Mouse (Mus musculus) right cerebral cortex, postnatal 36 days (tissue): ENCODE data around the gene Adcy3.
"Not testable (repeated sequence)": the region's sequence is repeated elsewhere in the genome, so short reads cannot be mapped to it uniquely, and the experiment has no call there.

ENCODE experiments used
- DNase-seq, 2 experiments: peaks; one replicate each; pipeline ENCODE4 v3.0.0; 2022; ENCODE audit warnings: low spot score in 2 of 2, mixed read lengths in 1 of 2

Adcy3 gene

DNA sequence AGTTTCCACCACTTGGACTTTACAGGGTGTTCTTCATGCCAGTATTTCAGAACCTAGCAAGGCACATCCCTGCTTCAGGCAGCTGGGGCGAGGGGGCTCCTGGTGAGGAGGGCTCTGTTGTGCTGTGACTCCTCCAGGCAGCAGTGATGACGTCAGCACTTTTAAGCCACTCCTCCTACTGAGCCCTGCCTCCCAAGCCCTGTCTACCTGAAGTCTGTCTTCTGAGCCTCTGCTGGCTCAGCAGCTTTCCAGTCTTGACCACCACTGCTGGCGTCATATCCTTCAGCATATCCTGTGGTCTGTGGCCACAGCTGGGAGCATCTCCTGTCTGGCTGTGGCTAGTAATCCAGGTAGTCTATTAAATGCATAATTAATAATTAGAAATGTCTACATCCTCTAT lies 47.6 kb downstream of the Adcy3 start:
- DNase-seq = no peak

DNA sequence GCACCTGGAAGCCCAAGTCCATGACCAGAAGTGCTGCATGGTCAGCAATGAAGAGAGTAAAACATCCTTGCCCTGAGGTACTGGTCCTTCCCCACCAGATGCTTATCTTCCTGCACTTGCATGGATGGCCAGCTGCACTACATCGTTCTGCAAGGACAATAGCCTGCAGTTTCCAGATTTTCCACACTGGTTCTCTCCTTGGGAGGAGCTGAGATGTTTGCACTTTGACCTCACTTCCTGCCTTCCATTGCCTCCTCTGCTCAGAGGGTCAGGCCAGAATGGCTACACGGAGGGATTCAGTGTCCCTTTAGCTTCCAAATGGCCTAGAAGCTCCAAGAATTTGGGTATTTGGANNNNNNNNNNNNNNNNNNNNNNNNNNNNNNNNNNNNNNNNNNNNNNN lies 51.7 kb downstream of the Adcy3 start:
- no peak for DNase-seq

DNA sequence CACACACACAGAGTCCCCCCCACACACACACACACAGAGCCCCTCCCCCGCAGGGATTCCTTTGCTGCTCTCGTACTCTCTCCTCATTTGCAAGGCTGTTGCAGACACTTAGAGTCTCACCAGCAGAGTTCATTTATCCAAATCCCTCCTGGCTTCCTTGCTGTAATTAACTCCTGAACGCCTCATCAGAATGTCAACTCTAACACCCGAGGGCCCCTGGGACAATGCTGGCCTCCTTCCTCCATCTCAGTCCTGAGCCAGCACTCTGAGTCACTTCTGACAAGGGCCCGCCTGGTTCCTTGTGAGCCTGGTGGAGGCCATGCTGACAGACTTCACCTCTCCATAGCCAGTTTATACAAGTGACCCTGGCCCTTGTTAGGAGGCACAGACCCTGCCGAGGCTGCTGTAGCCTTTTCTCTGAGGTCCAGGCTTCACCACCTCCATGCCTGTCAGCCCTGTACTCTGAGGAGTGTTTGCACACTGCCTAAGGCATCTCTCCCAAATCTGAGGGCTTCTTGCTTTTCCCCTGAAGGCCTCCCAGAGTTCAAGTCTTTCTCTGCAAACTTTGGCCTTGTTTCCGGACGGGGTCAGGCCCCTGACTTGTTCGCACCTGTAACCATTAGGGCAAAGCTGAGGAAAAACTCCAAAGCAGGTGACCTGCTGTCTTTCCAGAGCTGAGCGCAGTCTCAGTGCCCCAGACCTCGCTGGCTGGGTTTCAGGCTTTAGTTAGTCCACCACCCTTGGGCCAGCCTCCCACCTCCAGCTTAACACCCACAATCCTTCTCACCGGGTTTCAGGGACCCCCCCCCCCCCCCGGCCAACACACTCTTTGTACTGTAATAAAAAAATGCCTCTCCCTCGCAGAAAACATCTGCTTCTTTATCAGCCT lies 55.5 kb downstream of the Adcy3 start:
- no peak for DNase-seq

DNA sequence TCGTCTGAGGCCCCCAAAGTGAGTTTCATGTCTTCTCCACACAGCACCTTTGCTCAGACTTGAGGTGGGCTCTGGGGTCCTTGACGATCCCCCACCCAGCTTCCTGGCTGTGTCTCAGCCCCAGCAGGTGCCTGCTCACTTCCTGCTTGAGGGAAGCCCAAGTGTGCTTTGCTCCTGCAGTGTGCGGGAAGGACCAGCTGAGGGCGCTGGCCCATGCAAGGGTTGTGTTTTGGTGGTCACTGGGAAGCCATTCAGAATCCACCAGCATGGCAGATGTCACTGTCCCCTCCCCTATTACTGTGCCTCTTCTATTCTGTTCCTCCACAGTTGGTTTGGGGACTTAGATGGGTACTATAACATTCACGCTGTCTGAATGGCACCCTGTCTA lies 56.2 kb downstream of the Adcy3 start:
- DNase-seq = no peak

DNA sequence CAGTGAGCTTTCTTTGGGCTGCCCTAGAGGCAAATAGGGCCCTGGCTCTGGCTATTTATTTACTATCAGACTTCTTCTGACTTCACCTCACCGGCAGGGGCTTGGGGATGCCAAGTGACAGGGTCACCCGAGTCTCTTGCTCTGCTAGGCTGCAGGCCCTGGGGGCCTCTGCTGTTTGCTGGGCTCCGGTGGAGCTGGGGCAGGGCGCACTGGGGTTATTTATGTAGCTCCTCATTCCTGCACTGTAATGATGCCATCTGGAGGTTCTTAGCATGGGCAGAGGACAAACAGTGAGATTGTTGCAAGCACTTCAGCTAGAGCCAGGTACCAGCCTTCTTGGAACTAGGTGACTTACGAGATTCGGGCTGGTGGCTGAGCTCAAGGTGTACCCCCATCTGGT lies 59.6 kb downstream of the Adcy3 start:
- DNase-seq = no peak

DNA sequence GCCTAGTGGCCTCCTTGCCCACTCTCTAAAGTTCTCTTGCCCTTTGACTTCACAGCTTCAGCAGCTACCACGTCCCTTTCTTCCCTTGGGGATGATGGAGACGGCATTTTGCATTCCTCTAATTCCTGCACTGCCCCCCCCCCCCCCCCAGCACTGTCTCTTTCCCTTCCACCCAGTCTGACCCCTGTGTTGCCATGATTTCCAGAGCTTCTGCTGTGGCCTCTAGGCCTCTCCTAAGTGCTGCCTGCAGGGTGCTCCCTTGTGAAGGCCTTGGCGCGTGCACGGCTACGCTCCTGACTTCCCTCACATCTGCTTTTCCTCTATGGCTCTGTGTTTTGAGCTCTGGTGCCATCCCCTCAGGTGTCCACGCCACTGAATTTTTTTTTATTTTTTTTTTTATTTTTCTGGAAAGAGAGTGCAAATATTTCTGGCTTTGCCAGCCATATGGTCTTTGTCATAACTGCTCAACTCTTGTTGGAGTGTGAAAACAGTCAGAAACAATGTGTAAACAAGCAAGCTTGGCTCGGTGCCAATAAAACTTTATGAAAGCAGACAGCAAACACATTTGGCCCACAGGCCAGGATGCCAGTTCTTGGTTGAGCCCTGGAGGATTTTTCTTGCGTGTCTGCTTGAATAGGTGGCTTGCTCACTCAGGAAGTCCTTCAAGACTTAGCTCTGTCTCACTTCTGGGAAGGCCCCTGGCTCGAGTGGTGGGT lies 60.3 kb downstream of the Adcy3 start:
- no peak for DNase-seq

DNA sequence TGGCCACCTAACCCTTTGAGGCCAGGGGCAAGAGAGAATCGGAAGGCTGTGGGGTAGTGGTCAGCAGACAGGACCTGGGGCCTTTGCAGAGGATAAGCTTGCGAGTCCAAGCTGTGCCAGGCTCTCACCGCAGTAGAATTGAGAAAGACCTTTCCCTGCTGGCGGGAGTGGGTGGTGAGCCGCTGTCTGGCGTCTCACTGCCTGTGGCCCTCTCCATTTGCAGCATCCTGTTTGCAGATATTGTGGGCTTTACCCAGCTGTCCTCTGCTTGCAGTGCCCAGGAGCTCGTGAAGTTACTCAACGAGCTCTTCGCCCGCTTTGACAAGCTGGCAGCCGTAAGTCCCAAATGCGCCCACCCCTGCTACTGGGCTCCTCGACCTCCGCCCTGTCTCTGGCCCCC lies 61.7 kb downstream of the Adcy3 start:
- peak; percentile 48 to 49 for DNase-seq

DNA sequence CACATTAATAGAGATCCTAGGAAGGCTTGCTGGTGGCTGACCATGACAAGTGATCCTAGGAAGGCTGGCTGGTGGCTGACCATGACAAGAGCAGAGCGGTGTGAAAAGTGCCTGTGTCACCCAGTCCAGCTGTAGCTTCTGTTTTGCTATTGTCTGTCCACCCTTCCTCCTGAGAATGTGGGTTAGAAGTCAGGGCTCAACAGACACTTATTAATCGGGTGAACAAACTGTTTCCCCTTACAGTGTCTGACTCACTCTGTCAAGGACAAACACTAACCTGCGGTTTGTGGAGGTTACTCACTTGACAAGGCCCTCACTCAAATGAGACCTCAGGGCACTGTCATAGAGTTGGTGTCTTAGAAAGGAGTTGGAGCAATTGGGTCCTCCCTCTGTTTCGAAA lies 65.8 kb downstream of the Adcy3 start:
- DNase-seq = no peak

DNA sequence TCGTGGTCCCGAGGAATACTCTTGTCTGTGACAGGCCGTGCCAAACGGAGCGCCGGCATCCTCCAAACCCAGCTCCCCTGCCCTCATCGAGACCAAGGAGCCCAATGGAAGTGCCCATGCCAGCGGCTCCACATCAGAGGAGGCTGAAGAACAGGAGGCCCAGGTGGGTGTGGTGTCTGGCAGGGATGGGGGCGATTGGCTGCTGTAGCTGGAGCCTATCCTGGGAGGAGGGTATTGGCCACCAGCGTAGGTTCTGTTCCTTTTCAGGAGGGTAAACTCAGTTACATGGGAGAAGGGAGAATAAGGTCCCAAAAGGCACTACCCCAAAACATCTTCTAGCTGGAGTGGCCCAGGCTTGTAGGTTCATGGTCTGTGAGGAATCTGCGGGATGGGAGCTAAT lies 66.4 kb downstream of the Adcy3 start:
- DNase-seq = no peak

DNA sequence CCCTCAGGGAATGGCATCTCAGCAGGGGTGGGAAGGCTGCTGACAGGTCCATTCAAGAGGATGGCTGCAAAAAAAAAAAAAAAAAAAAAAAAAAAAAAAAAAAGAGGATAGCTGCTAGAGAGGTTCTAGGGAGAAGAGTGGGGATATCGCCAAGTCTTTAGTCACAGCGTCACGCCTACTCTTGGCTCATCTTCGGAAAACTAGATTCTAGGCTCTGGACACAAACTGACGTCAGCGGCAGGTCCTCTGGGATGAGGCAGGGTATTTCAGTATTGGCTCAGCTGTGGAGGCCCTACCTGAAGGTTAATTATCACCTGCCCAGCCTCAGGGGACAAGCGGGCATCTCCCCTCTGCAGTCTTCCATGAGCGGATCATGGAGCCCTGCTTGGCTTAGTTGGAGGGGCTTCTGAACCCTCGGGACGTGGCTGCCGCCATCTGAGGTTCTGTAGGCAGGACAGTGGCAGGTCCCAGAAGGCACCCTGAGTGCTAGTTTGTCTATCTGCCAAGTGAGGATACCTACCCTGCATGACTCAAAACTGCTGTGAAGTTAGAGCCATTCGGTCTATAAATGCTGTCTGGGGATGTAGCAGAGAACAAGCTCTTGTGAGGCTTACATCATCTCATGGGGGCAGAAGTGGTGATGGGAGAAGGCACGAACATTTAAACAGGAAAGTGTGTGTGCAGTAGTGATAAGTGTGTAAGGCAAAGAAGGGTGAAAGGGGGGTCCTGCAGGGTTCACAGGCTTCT lies 68.7 kb downstream of the Adcy3 start:
- DNase-seq = peak; percentile 57 to 78

DNA sequence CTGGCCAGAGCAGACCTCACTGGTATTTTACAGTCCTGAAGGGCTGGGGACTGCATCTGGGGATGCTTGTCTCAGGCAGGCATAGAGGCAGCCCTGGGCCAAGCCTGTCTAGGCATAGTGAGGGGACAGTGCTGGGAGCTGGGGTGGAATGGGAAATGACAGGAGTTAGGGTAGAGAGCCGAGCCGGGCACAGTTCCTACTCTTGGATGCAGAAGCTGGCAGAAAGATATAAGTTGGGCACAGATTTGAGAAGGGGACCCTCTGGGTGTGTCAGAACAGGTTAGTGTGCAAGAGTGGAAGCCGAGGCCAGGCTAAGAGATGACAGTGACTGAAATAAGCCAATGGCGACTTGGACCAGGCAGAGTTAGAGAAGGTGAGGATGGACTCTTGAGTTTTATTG lies 69.3 kb downstream of the Adcy3 start:
- no peak for DNase-seq

DNA sequence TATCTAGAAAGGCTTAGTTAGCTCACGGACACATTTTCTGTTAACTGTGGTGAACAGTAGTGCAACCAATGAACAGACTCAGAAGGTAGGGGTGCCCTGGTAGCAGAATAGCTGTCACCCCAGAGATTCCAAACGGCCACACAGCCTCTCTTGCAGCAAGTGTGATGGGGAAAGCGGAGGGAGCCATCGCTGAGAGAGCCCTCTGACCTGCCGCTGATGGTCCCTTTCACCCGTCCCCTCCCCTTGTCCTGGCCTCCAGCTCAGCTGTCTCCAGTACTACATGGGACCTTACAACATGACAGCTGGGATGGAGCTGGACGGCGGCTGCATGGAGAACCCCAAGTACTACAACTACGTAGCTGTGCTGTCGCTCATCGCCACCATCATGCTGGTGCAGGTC lies 73.2 kb downstream of the Adcy3 start:
- no peak for DNase-seq

DNA sequence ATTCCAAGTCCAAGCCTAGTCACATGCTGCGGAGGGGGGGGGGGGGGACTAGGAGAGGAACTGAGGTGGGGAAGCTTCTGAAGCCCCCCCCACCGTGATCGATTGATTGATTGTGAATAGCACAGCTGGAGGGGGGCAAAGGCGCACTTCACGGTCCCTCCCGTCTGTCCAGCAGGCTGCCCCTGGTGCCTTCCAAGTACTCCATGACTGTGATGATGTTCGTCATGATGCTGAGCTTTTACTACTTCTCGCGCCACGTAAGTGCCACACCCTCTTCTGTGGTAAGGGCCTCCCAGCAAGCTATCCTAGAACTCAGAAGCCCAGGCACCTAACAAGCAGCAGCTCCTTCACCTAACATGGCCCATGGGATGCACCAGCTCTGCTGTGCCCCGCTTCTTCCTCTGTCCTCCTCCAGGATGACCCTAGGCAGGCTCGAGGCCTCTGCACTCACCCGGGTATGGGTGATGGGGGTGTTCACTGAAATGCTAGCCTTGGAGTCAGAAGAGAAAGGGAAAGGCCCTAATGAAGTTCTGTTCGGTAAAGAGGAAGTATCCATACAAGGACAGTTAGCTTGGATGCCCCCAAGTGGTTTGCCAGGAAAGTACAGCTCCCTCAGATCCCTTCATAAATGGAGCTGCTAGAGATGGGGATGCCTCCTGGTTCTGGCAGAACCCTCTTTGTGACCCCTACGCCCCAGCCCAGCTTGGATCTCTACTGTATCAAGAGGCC lies 75.7 kb downstream of the Adcy3 start:
- DNase-seq = peak; percentile 47 to 59

DNA sequence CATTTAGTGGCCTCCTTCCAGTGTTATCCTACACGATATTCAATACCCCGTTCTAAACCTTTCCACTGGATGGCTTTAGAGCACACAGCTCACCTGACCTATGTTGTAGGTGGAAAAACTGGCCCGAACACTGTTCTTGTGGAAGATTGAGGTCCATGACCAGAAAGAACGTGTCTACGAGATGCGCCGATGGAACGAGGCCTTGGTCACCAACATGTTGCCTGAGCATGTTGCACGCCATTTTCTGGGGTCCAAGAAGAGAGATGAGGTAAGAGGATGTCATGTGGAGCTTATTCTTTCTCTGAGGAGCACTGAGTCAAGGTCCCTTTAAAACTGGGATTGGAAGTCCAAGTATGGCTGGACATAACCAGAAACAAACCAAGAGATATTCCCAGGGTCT lies 76.3 kb downstream of the Adcy3 start:
- DNase-seq = no peak

DNA sequence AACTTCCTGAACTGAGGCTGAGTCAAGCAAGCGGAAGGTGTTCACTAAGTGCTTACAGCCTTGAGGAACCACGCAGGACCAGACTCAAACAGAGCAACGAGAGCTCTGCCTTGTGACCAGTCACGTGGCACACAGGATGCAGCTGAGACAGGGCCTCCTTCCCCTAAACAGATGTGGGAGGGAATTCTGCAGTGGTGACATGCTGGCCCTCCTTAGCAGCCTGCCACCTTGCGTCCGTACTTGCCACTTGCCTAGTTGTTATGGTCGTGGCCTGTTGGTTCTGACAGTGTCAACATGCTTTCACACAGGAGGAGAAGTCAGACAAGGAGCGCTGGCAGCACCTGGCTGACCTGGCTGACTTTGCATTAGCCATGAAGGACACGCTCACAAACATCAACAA lies 78.3 kb downstream of the Adcy3 start:
- no peak for DNase-seq

DNA sequence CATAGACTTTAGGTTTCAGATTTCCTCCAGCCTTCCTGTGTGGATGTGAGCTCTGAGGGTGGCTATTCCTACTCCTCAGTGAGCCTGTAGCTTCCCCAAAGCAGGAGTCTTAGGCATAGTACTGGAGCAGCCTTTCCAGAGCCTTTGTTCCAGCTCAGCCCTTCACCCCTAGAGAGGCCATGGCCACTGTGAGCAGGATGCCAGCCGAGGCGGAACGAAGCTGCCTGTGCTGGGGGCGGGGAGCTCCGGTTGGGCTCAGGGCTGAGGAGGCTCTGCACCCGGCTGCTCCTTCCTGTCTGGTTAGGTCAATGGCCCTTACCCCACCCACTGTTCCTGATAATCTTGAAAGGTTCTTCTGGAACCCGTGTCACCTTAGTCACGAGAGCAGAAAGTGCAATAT lies 80.0 kb downstream of the Adcy3 start:
- DNase-seq = no peak

DNA sequence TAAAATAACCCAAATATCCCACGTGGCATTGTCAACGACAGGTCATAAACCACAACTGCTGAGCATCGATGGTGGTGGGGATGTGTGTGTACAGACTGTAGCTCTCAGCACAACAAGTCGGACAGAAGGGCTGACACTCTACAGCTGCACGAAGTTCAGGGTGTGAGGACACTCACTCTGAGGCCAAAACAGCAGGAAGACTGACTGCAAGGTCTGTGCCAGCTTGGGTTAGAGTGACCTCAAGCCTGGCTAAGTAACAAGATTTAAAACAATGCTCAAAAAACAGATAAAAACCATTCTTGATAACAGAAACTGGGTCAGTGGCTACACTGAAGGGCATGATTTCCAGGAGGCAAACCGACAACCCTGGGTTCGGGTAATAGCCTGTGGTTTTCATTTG lies 97.3 kb downstream of the Adcy3 start:
- DNase-seq = no peak

DNA sequence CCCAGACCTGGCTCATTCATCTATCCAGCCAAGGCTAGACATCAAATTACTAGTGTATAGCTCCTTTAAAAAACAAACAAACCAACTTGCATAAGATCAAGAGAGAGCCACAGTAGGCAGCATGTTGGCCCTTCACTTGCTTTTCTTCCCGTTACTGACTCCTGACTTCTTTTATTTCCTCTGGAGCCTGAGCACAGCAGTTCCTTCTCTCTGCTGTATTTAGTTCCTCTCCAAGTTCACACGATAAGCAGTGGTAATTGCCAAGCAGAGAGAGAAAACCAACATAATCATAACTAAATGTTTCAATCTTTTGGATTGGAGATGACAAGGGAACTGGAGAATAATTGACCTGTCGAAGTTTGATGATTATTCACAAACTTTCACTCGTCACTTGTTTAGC lies 99.9 kb downstream of the Adcy3 start:
- DNase-seq = no peak

DNA sequence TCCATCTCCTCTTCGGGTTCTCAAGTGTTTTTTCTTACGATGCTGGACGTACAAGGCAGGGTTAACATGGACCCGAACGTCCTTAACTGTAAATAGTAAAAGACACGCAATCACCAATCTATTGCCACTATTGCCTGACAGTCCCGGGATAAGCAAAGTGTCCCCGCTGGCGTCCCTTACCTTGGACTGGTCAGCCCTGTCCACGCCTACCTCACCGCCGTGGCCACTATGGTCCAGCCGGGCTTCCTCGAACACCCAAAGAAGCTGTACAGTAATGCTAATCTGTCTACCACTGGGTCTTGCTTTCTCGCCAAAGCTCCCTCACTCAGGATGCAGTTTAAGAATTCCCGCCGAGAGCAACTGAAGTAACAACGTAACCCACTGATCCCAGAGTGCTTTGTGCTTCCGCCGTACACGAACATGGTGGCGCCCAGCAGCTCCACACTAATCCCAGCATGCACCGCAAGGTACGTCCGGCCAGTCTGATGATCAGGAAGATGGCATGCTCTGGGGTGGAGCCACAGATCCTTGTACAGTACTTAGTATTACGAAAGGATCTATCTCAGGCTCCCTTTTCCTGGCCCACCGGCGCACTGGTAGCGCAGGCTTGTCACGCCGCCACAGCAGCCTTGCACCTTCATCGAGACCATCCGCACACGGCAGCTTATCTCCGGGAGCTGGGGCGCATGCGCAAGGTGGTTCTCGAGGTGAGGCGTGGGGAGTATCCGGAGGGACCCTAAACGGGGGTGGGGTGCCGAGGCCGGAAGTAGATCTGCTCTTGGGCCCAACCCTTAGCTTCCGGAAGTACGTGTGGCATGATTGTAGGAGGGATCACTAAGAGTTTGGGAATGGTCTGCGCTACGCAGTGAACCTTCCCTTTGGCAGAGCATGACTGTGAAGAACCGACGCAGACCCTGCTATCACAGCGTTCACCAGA lies 100.9 kb downstream of the Adcy3 start, which contains the start of the genes Ptrhd1 and Cenpo:
Ptrhd1 (plus strand) TSS at position 456 of the 937 bp plus-strand sequence.
Cenpo (minus strand) TSS at position 723 of the 937 bp plus-strand sequence.
- peak; percentile 96 to 97 for DNase-seq

DNA sequence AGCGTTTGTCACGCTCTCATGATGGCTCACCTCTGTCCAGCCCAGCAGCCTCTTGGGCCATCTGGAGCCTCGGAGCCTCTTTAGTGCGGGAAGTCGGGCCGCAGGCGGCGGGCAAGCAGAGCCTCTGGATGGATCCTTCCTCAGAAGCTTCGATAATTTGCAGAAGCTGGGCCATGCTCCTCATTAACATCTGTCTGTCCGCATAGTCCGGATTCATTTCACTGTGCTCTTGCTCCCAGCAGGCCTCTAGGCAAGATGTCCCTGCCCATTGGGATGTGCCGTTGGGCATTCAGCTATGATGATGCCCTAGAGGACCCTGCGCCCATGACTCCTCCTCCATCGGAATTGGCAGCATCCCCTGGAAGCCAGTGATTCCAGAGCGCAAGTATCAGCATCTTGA lies 104.6 kb downstream of the Adcy3 start:
- no peak for DNase-seq

DNA sequence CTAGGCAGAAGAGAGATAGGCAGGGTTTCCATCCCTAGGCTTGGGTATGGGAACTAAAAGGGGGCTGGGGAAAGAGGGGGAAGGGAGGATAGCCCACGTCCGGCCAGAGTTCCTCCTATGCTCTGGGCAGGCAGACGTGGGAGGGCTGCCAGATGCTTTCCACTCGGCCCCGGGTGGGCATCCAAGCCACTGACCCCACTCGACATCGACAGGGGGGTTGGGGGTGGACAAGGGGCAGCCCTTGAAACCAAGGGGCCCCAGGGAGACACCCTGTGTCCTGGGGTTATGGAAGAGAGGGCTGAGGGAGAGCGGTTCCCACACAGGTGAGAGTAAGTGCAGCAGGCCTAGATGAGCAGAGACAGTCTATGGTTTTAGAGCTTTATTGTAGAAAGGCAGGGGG lies 107.4 kb downstream of the Adcy3 start:
- DNase-seq = not testable (repeated sequence)
